Mouse (Mus musculus) bone marrow macrophage, adult 2 months (primary cell): ENCODE measurements around the gene Trim38.

Experiments
- CTCF ChIP-seq: IDR thresholded peaks from 2 replicates; pipeline ENCODE4 v1.5.1; 2012; ENCODE audit warnings: low read depth, mild to moderate bottlenecking, low read length, moderate library complexity
- POLR2A ChIP-seq: IDR thresholded peaks from 2 replicates; pipeline ENCODE4 v1.6.1; 2012; ENCODE audit warnings: mild to moderate bottlenecking, low read depth, low read length, borderline replicate concordance

DNA sequence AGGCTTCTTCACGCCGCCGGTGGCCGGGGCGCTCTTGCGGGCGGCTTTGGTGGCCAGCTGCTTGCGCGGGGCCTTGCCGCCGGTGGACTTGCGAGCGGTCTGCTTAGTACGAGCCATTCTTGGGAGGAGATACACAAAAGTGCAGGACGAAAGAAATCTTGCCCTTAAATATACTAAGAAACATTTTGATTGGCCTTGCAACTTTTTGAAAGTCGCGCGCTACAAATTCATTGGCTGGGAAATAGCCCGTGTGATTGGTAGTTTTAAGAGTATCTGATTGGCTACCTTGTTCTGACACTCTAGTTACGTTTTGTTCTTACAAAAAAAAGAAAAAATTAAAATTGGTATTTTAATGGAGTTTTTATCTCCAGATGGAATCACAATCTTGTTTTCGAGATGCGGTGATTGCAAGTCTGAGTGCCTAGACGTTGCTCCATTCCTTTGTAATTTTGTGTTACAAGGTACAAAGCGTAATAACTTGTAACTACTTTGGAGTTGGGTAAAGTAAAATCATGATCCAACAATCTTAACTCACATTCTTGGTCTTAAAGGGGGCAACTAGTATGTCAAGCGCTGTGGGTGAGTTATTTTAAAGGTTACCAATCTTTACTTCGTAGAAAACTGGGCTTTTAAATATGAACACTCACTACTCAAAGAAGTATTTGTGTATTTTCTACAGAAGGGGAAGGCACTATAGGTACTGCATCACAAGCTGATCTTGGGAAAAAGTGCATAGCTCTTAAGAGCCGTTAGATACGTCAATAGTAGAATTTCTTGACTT is 24.1 kb upstream of the Trim38 start, which contains the start of gene Hist1h3c:
- TF ChIP-seq POLR2A (no peak), CTCF (no peak)
